Mouse (Mus musculus): ENCODE measurements around the gene Dhx33.

Gene Dhx33

DNA sequence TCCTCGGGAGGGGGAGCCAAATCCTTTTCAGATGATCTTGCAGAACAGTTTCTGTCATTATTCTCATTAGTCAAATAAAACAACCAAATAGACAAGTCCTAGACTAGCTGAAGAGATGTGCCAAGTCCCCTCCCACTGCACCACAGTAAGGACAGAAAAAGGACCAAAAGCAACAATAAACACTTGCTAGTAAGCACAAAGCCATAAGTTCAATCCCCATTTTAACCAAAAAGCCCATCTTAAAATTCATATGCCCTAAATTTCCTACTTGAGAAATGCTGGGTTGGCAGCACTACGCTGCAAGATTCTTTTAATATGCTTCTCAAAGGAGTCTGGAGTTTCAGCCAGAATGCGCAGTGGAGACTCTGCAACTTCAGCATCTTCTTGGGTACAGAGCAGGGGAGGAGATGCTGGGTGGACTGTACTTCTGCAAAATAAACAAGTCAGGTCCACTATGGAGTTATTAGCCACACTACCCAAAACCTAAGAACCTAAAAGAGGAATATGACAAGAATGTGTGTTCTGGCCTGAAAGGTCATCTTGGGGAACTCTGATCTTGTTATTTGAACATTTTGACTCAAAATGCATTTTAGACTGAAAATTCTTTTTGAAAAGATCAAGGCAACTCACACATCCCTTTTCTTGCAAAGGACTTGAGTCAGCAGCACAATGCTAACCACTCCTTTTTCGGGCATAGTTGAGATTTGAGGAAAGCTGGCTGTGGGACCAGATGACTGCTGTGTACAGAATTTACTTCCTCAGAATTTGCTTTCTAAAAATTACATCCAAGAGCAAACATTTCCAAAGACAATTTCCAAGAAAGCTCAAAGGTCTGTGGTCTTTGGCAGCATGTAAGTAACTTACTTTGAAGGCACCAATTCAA lies 59.1 kb downstream of the Dhx33 start:
- in situ Hi-C loops (cut with MboI, MseI) = no loop called here

- in situ Hi-C loops (cut with MboI, MseI) = no loop called here
Measured at GRCm38 (mm10) chr11:70943651-70944050, 60.6 kb downstream of the Dhx33 start.

GRCm38 (mm10) chr11:70942596-70942995 lies 61.6 kb downstream of the Dhx33 start:
- in situ Hi-C loops (cut with MboI, MseI) = no loop called here

- in situ Hi-C loops (cut with MboI, MseI) = no loop called here
Measured at GRCm38 (mm10) chr11:70935316-70935715, 68.9 kb downstream of the Dhx33 start.
